Mouse (Mus musculus) erythroblast, embryonic 14.5 days (primary cell): ENCODE measurements around the gene Ovol2. TPM values are rescaled to one million over a fixed set of nuclear protein-coding genes. Genes with fewer than 3 reads are reported as not detected.
"Not testable (repeated sequence)": the region's sequence is repeated elsewhere in the genome, so short reads cannot be mapped to it uniquely, and the experiment has no call there.

Experiments used
- H3K27me3 ChIP-seq: 2 replicates; pipeline ENCODE4 v1.6.1; 2012; ENCODE audit warnings: inconsistent platforms; ENCODE audit not compliant: control insufficient read depth
- H3K36me3 ChIP-seq: 2 replicates; pipeline ENCODE4 v1.6.1; 2012; ENCODE audit warnings: mild to moderate bottlenecking, inconsistent platforms; ENCODE audit not compliant: control insufficient read depth
- H3K4me1 ChIP-seq: 2 replicates; pipeline ENCODE4 v1.6.1; 2012; ENCODE audit warnings: inconsistent platforms; ENCODE audit not compliant: control insufficient read depth
- H3K4me3 ChIP-seq: replicated peaks from 2 replicates; pipeline ENCODE3; 2012; ENCODE audit warnings: moderate library complexity, mild to moderate bottlenecking, inconsistent platforms
- H3K9me3 ChIP-seq: 2 replicates; pipeline ENCODE4 v1.6.1; 2012; ENCODE audit warnings: low read length, inconsistent platforms, mixed read lengths; ENCODE audit not compliant: control insufficient read depth
- GATA1 ChIP-seq: IDR thresholded peaks from 2 replicates; pipeline ENCODE4 v1.6.1; 2012; ENCODE audit warnings: low read length, inconsistent platforms, mixed read lengths
- TAL1 ChIP-seq: IDR thresholded peaks from 3 replicates; pipeline ENCODE4 v1.6.1; 2012; ENCODE audit warnings: low read length, inconsistent platforms, mixed read lengths
- polyA plus RNA-seq: library from polyadenylated mRNA; stranded (reverse); fragments of >175 nt; gene quantifications from 2 replicates; pipeline ENCODE4 v1.2.3, GENCODE M21; 2012

Gene Ovol2
- polyA plus RNA-seq, 1 experiment: not detected

DNA sequence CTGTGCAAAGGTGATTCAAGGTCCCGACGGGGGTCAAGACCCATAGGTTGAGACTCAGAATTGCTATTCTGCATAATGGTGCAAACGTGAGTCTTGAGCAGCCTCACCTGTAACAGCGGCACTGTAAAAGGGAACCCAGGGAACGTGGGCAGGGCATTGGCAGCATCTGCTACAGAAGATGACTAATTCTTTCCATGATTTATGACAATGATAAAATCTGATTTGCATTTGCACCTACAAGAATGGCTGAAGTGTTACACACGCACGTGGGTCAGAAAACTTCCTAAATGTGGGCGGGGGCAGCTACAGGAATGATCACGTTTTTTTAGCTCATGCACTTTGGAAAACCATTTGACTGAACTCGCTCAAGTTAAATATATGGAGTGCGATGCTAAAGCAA, 20.9 kb upstream of the Ovol2 start:
- H3K4me3 ChIP-seq: no peak overlapping the region
- H3K36me3 ChIP-seq: no peaks in the 10 kb centered on the region
- no peaks in the 10 kb centered on the region for H3K4me1 ChIP-seq
- TF ChIP-seq TAL1: no peak
- no peak for TF ChIP-seq GATA1
- H3K9me3 ChIP-seq: no peaks in the 10 kb centered on the region
- peaks cover 2% of the 10 kb centered on the region; the same call in 1 of the 2 replicates for H3K27me3 ChIP-seq

DNA sequence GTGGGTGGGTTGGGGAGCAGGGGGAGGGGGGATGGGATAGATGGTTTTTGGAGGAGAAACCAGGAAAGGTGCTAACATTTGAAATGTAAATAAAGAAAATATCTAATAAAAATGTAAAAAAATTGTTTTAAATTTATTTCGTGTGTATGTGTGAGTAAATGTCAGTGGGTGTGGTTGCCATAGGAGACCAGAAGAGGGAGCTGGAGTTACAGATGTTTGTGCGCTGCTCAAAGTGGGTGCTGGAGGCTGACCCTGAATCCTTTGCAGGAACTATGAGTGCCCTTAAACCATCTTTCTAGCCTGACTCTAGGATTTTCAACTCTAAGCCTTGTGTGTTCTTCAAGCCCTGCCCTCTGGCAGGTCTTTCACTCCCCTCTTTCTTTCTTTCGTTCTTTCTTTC, 16.6 kb upstream of the Ovol2 start:
- Histone ChIP-seq H3K27me3 (no peaks in the 10 kb centered on the region), H3K36me3 (no peaks in the 10 kb centered on the region), H3K4me1 (no peaks in the 10 kb centered on the region), H3K4me3 (no peak overlapping the region), H3K9me3 (no peaks in the 10 kb centered on the region)
- TF ChIP-seq GATA1 (no peak), TAL1 (no peak)

DNA sequence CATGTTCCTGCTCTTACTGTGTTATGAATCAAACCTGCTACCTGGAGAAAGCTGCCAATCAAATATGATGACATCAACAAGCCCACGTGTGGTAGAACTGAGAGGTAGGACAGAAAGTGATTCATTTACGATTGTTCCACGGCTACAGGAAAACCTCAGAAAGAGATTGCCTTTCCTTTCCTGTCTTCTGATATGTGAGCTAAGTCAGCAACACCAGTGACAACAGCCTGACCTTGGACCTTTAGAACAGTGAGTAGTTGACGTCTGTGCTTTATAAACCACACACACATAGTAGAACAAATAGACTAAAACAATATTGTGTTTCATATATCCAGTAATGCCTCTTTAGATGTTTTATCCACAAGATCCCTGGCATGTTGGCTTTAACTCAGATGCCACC, 11.2 kb upstream of the Ovol2 start:
- TF ChIP-seq GATA1: no peak
- TF ChIP-seq TAL1: no peak
- Histone ChIP-seq H3K4me1 (no peaks in the 10 kb centered on the region), H3K36me3 (no peaks in the 10 kb centered on the region), H3K4me3 (no peak overlapping the region), H3K9me3 (no peaks in the 10 kb centered on the region), H3K27me3 (no peaks in the 10 kb centered on the region)

GRCm38 (mm10) chr2:144338149-144338548, 6.2 kb upstream of the Ovol2 start:
- H3K9me3 ChIP-seq, H3K36me3 ChIP-seq, H3K4me3 ChIP-seq, H3K4me1 ChIP-seq: not testable (repeated sequence)
- H3K27me3 ChIP-seq: peaks cover 29% of the 10 kb centered on the region

DNA sequence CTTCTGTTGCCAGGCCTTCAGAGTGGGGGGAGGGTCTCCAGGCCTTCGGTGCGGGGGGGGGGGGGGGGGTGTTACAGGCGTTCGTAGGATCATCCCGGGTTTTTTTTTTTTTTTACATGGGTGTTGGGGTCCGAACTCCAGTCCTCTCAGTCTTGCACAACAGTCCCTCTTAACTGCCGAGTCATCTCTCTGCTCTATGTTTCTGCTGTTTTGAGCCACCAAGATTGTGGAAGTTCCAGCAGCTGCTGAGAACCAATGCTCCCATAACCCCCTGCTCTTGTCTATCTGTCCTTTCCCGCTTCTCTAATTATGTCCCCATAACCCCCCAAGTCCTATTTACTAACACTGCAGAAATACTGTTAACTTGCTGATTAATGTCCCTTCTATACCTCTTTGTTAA, 5.8 kb upstream of the Ovol2 start:
- TF ChIP-seq GATA1 (no peak), TAL1 (no peak)
- no peak overlapping the region for H3K4me3 ChIP-seq

DNA sequence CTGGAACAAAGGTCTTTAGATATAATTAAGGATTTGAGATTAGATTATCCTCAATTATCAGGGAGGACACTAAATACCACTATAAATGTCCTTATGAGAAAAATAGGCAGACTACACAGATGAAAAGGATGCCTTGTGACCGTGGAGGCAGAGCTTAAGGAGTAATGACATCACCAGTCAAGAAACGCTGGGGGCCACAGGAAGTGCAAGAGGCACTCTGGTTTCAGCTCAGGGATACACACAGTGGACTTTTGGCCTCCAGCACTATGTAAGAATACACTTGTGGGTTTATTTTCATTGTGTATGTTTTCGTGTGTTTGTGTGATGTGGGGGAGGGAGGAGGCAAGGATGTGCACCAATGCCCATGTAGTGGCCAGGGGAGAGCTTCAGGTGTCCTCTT, 5.3 kb upstream of the Ovol2 start:
- Histone ChIP-seq H3K4me1 (no peaks in the 10 kb centered on the region), H3K4me3 (no peak overlapping the region), H3K36me3 (no peaks in the 10 kb centered on the region), H3K9me3 (no peaks in the 10 kb centered on the region; the same call in 1 of the 2 replicates), H3K27me3 (peaks cover 38% of the 10 kb centered on the region)
- TF ChIP-seq TAL1 (no peak), GATA1 (no peak)

More for the DNA sequence above, 5.8 kb upstream of the Ovol2 start:
- Histone ChIP-seq H3K36me3 (no peaks in the 10 kb centered on the region), H3K9me3 (no peaks in the 10 kb centered on the region; the same call in 1 of the 2 replicates), H3K27me3 (peaks cover 34% of the 10 kb centered on the region), H3K4me1 (no peaks in the 10 kb centered on the region)

DNA sequence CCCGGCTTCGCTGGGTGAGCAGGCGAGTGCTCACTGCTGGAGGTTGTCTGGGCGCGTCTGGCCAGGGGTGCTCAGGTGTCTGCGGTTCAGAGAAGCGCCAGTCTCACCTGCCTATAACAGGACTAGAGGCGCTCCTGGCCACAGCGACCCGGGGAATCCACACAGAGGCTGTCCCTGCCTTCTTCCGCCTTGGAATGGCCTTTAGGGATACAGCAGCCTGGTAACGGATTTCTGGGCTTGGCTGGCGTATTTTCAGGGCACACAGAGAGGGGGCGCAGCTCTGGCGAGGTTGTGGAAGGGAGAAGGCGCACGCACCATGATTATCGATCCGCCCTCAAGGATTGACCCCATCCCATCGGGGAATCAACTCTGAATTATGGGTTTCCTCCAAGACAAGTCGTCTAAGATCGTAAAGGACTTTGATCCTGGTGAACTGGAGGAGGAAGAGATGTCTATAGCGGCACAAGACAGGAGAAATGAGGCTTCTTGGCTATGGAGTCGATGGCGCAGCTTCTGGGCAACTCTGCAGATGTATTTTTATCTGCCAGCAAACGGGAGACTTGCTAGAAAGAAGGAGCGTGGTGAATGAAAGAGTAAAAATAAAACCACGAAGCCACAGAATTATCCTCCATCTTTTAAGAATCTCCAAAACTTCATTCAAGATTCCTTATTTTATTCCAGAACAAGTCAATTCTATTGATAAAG, 1.3 kb upstream of the Ovol2 start:
- peaks cover 2% of the 10 kb centered on the region for H3K4me1 ChIP-seq
- peaks cover 77% of the 10 kb centered on the region for H3K27me3 ChIP-seq
- H3K4me3 ChIP-seq: no peak overlapping the region
- no peaks in the 10 kb centered on the region for H3K36me3 ChIP-seq
- H3K9me3 ChIP-seq: peaks cover 3% of the 10 kb centered on the region; the same call in 1 of the 2 replicates
- TF ChIP-seq GATA1 (no peak), TAL1 (no peak)

DNA sequence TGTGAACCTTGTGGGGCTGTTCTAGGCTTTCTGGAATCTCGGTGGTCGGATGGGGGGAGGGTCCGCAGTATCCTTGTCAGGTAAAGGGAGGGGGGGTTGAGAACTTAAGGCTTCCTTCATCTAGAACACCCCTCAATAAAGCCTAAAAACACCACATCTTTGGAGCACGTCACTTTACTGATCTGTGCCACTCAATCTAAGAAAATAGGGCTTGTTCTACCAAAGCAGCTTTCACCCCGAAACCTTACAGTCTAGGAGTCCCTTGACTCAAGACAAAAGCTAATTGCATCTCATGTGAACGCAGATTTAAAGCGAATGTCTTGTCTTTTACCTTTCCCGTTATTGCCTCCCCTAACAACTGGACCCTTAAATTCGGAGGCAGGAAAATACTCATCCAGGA, 540 bp upstream of the Ovol2 start:
- Histone ChIP-seq H3K4me1 (peaks cover 2% of the 10 kb centered on the region), H3K36me3 (no peaks in the 10 kb centered on the region), H3K4me3 (no peak overlapping the region), H3K9me3 (peaks cover 3% of the 10 kb centered on the region; the same call in 1 of the 2 replicates), H3K27me3 (peaks cover 84% of the 10 kb centered on the region)
- no peak for TF ChIP-seq TAL1
- TF ChIP-seq GATA1: no peak

GRCm38 (mm10) chr2:144330960-144331371, 980 bp downstream of the Ovol2 start:
- Histone ChIP-seq H3K4me1 (peaks cover 2% of the 10 kb centered on the region), H3K9me3 (peaks cover 3% of the 10 kb centered on the region; the same call in 1 of the 2 replicates), H3K36me3 (no peaks in the 10 kb centered on the region), H3K27me3 (peaks cover 75% of the 10 kb centered on the region), H3K4me3 (peak overlapping the region; percentile 18)
- no peak for TF ChIP-seq TAL1
- TF ChIP-seq GATA1: no peak
